Mouse (Mus musculus): Measurements from ENCODE around the gene Slc35b2. TPM values are rescaled to one million over a fixed set of nuclear protein-coding genes. Genes with fewer than 3 reads are reported as not detected.
A peak's percentile ranks its signal among the peaks of the same experiment; 100 is the strongest.

Slc35b2 gene
- polyA plus RNA-seq, 1 experiment: 28.2 TPM

GRCm38 (mm10) chr17:45542705-45543104 lies 21.0 kb upstream of the Slc35b2 start:
- Histone ChIP-seq H3K36me3 (ENCODE audit: control insufficient read depth, insufficient read depth, low read length, poor library complexity, severe bottlenecking) (no peaks in the 10 kb centered on the region), H3K4me1 (ENCODE audit: control insufficient read depth, insufficient read depth, low read length) (peaks cover 3% of the 10 kb centered on the region), H3K9me3 (replicated peaks; ENCODE audit: control insufficient read depth, insufficient read depth, low read length, poor library complexity, severe bottlenecking) (no peaks in the 10 kb centered on the region), H3K4me3 (ENCODE audit: low read depth, low read length) (no peak overlapping the region), H3K27me3 (ENCODE audit: control insufficient read depth, insufficient read depth, low read length, poor library complexity, severe bottlenecking) (no peaks in the 10 kb centered on the region), H3K27ac (ENCODE audit: insufficient read depth, low read length) (no peak overlapping the region), H3K9ac (ENCODE audit: low read depth, poor library complexity, severe bottlenecking) (no peak overlapping the region)
- TF ChIP-seq EP300 (IDR thresholded peaks at IDR 0.05; ENCODE audit: insufficient read depth, low read depth, low read length): no peak
- TF ChIP-seq CTCF (IDR thresholded peaks at IDR 0.05; ENCODE audit: low read depth, low read length): no peak
- TF ChIP-seq POLR2A (IDR thresholded peaks at IDR 0.05; ENCODE audit: insufficient read depth, low read length): no peak

GRCm38 (mm10) chr17:45543115-45543514 lies 20.6 kb upstream of the Slc35b2 start:
- H3K4me1 ChIP-seq (ENCODE audit: control insufficient read depth, insufficient read depth, low read length): peaks cover 3% of the 10 kb centered on the region
- TF ChIP-seq EP300 (IDR thresholded peaks at IDR 0.05; ENCODE audit: insufficient read depth, low read depth, low read length) (no peak), POLR2A (IDR thresholded peaks at IDR 0.05; ENCODE audit: insufficient read depth, low read length) (no peak), CTCF (IDR thresholded peaks at IDR 0.05; ENCODE audit: low read depth, low read length) (no peak)
- no peak overlapping the region for H3K4me3 ChIP-seq (ENCODE audit: low read depth, low read length)
- H3K27ac ChIP-seq (ENCODE audit: insufficient read depth, low read length): no peak overlapping the region
- H3K36me3 ChIP-seq (ENCODE audit: control insufficient read depth, insufficient read depth, low read length, poor library complexity, severe bottlenecking): no peaks in the 10 kb centered on the region
- no peak overlapping the region for H3K9ac ChIP-seq (ENCODE audit: low read depth, poor library complexity, severe bottlenecking)
- H3K9me3 ChIP-seq (replicated peaks; ENCODE audit: control insufficient read depth, insufficient read depth, low read length, poor library complexity, severe bottlenecking): no peaks in the 10 kb centered on the region
- no peaks in the 10 kb centered on the region for H3K27me3 ChIP-seq (ENCODE audit: control insufficient read depth, insufficient read depth, low read length, poor library complexity, severe bottlenecking)

GRCm38 (mm10) chr17:45544001-45544872 lies 19.4 kb upstream of the Slc35b2 start:
- no peaks in the 10 kb centered on the region for H3K27me3 ChIP-seq (ENCODE audit: control insufficient read depth, insufficient read depth, low read length, poor library complexity, severe bottlenecking)
- no peaks in the 10 kb centered on the region for H3K9me3 ChIP-seq (replicated peaks; ENCODE audit: control insufficient read depth, insufficient read depth, low read length, poor library complexity, severe bottlenecking)
- H3K4me1 ChIP-seq (ENCODE audit: control insufficient read depth, insufficient read depth, low read length): peaks cover 3% of the 10 kb centered on the region
- TF ChIP-seq EP300 (IDR thresholded peaks at IDR 0.05; ENCODE audit: insufficient read depth, low read depth, low read length) (no peak), POLR2A (IDR thresholded peaks at IDR 0.05; ENCODE audit: insufficient read depth, low read length) (no peak), CTCF (IDR thresholded peaks at IDR 0.05; ENCODE audit: low read depth, low read length) (no peak)
- H3K36me3 ChIP-seq (ENCODE audit: control insufficient read depth, insufficient read depth, low read length, poor library complexity, severe bottlenecking): no peaks in the 10 kb centered on the region
- peak overlapping the region; percentile 36 for H3K4me3 ChIP-seq (ENCODE audit: low read depth, low read length)
- H3K27ac ChIP-seq (ENCODE audit: insufficient read depth, low read length): peak overlapping the region; percentile 14; the same call in 1 of the 2 replicates
- H3K9ac ChIP-seq (ENCODE audit: low read depth, poor library complexity, severe bottlenecking): peak overlapping the region; percentile 18

GRCm38 (mm10) chr17:45544873-45545277 lies 18.8 kb upstream of the Slc35b2 start:
- Histone ChIP-seq H3K36me3 (ENCODE audit: control insufficient read depth, insufficient read depth, low read length, poor library complexity, severe bottlenecking) (no peaks in the 10 kb centered on the region), H3K9me3 (replicated peaks; ENCODE audit: control insufficient read depth, insufficient read depth, low read length, poor library complexity, severe bottlenecking) (no peaks in the 10 kb centered on the region), H3K27ac (ENCODE audit: insufficient read depth, low read length) (no peak overlapping the region), H3K4me1 (ENCODE audit: control insufficient read depth, insufficient read depth, low read length) (peaks cover 3% of the 10 kb centered on the region), H3K9ac (ENCODE audit: low read depth, poor library complexity, severe bottlenecking) (peak overlapping the region; percentile 18), H3K4me3 (ENCODE audit: low read depth, low read length) (peak overlapping the region; percentile 36), H3K27me3 (ENCODE audit: control insufficient read depth, insufficient read depth, low read length, poor library complexity, severe bottlenecking) (no peaks in the 10 kb centered on the region)
- no peak for TF ChIP-seq POLR2A (IDR thresholded peaks at IDR 0.05; ENCODE audit: insufficient read depth, low read length)
- TF ChIP-seq CTCF (IDR thresholded peaks at IDR 0.05; ENCODE audit: low read depth, low read length): no peak
- TF ChIP-seq EP300 (IDR thresholded peaks at IDR 0.05; ENCODE audit: insufficient read depth, low read depth, low read length): no peak

- Histone ChIP-seq H3K9ac (ENCODE audit: low read depth, poor library complexity, severe bottlenecking) (peak overlapping the region; percentile 18), H3K9me3 (replicated peaks; ENCODE audit: control insufficient read depth, insufficient read depth, low read length, poor library complexity, severe bottlenecking) (no peaks in the 10 kb centered on the region), H3K36me3 (ENCODE audit: control insufficient read depth, insufficient read depth, low read length, poor library complexity, severe bottlenecking) (no peaks in the 10 kb centered on the region), H3K4me3 (ENCODE audit: low read depth, low read length) (peak overlapping the region; percentile 36), H3K27me3 (ENCODE audit: control insufficient read depth, insufficient read depth, low read length, poor library complexity, severe bottlenecking) (no peaks in the 10 kb centered on the region), H3K4me1 (ENCODE audit: control insufficient read depth, insufficient read depth, low read length) (peaks cover 3% of the 10 kb centered on the region), H3K27ac (ENCODE audit: insufficient read depth, low read length) (no peak overlapping the region)
- TF ChIP-seq CTCF (IDR thresholded peaks at IDR 0.05; ENCODE audit: low read depth, low read length) (no peak), POLR2A (IDR thresholded peaks at IDR 0.05; ENCODE audit: insufficient read depth, low read length) (no peak), EP300 (IDR thresholded peaks at IDR 0.05; ENCODE audit: insufficient read depth, low read depth, low read length) (no peak)
Measured at GRCm38 (mm10) chr17:45545278-45545961, 18.3 kb upstream of the Slc35b2 start.

Measured in ES-Bruce4 (cell line).